Mouse (Mus musculus) embryonic facial prominence, embryonic 13.5 days (tissue): ENCODE measurements at regions not wholly inside any gene's neighbourhood (a gene's known extent, or its start where the extent isn't known, plus 50 kb on each side); places are given as distances from the start of the nearest gene placed in this dataset.

Experiments
- ATAC-seq: fragments of 200-750 bp; cut with Nextera tagmentation; 2 replicates; pipeline ENCODE4 v1.8.0; 2017; ENCODE audit warnings: low read depth; ENCODE audit not compliant: insufficient number of reproducible peaks, insufficient read depth, low FRiP score, low TSS enrichment
- H3K27ac ChIP-seq: fragments of 300-500 bp; sonication (generic); 2 replicates; pipeline ENCODE4 v1.5.1; 2015; ENCODE audit warnings: moderate library complexity, mild to moderate bottlenecking, inconsistent platforms
- H3K27me3 ChIP-seq: fragments of 300-500 bp; sonication (generic); 2 replicates; pipeline ENCODE4 v1.6.1; 2015; ENCODE audit warnings: mild to moderate bottlenecking, inconsistent platforms
- H3K36me3 ChIP-seq: fragments of 300-500 bp; sonication (generic); 2 replicates; pipeline ENCODE4 v1.6.1; 2015; ENCODE audit warnings: mild to moderate bottlenecking, inconsistent platforms
- H3K4me1 ChIP-seq: fragments of 300-500 bp; sonication (generic); 2 replicates; pipeline ENCODE4 v1.6.1; 2015; ENCODE audit warnings: inconsistent platforms
- H3K4me2 ChIP-seq: fragments of 300-500 bp; sonication (generic); 2 replicates; pipeline ENCODE4 v1.6.1; 2015; ENCODE audit warnings: moderate library complexity, mild to moderate bottlenecking, inconsistent platforms
- H3K4me3 ChIP-seq: fragments of 300-500 bp; sonication (generic); 2 replicates; pipeline ENCODE4 v1.5.1; 2015; ENCODE audit warnings: mild to moderate bottlenecking, inconsistent platforms
- H3K9ac ChIP-seq: fragments of 300-500 bp; sonication (generic); 2 replicates; pipeline ENCODE4 v1.6.1; 2015; ENCODE audit warnings: mild to moderate bottlenecking, inconsistent platforms
- H3K9me3 ChIP-seq: fragments of 300-500 bp; sonication (generic); 2 replicates; pipeline ENCODE4 v1.6.1; 2016; ENCODE audit warnings: inconsistent platforms
- whole genome bisulfite sequencing: fragments of 180-500 bp; shearing (Covaris S2); methylation state at CpG from one replicate; pipeline ENCODE4 v1.1.7; 2015; ENCODE audit warnings: mixed read lengths; 5-methylcytosine and 5-hydroxymethylcytosine counted together

DNA sequence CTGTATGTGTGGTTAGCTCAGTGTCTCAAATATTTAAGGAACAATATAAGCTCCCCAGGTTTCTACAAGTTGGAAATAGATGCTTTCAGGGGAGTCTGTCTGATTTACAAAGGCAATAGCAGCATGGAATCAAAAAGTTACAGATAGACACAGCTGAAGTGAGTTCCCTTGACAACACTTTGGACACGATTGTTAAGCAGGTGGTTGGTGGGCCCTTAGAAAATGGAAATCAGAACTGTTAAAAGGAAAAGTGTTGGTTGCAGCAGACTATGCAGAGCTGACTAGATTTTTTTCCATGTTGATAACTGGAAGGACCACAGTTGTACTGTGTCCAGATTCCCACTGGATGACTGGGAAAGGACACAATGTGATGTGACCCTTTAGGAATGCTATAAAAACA lies 536.6 kb upstream of the Arid1b start:
- Histone ChIP-seq H3K4me2 (no peak overlapping the region), H3K27ac (no peak overlapping the region), H3K4me1 (no peaks in the 10 kb centered on the region), H3K9me3 (no peaks in the 10 kb centered on the region), H3K36me3 (no peaks in the 10 kb centered on the region), H3K4me3 (no peak overlapping the region), H3K9ac (no peak overlapping the region), H3K27me3 (no peaks in the 10 kb centered on the region)
- ATAC-seq, result no peak
- 82% methylated on average over 1 of the region's 1 CpGs for WGBS

DNA sequence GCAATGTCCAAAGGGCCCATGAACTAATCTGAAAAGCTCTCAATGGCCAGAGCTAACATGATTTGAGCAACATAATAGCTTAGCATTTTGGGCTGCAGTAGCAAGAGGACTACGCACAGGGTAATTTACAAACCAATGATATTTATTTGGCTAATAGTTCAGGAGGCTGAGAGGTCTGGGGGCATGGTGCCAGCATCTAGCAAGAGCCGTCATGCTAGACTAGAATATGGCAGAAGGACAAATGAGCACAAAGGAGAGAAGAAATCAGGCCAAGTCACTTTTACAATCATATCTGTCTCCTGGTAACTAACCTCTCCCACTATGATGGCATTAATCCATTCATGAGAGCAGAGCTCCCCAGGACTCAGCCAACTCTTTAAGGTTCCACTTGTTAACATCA lies 532.6 kb upstream of the Arid1b start:
- H3K9ac ChIP-seq, result no peak overlapping the region
- H3K27ac ChIP-seq, result no peak overlapping the region
- H3K9me3 ChIP-seq, result no peaks in the 10 kb centered on the region
- 90% methylated on average over 2 of the region's 2 CpGs for WGBS
- no peak for ATAC-seq
- no peaks in the 10 kb centered on the region for H3K36me3 ChIP-seq
- H3K4me1 ChIP-seq, result peaks cover 12% of the 10 kb centered on the region
- no peak overlapping the region for H3K4me2 ChIP-seq
- no peak overlapping the region for H3K4me3 ChIP-seq
- H3K27me3 ChIP-seq, result no peaks in the 10 kb centered on the region

DNA sequence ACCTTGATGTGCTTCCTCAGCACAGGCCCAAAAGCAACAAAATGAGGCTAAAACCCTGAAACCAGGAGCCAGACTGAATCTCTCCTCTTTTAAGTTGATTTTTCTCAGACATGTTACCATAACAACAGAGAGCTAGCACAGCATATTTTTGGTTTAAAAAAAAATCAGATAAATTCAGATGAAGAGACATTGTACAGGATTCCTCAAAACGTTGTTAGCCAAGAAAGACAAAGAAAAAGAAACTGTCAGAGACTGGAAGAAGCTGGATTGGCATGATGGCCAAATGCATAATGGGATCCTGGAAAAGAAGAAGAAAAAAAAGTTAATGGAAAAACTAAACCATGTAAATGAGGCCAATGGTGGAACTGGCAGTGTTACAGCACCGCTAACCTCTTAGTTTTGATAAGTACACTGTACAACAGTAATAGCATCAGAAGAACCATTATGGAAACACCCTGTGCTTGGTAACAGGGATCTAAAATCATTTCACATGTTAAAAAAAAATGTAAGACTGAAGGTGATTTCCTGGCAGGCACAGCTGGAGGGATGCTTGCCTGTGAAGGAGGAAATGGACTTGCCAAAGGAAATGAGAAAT lies 529.7 kb upstream of the Arid1b start:
- no peak overlapping the region for H3K9ac ChIP-seq
- no peaks in the 10 kb centered on the region for H3K36me3 ChIP-seq
- ATAC-seq, result no peak
- H3K4me1 ChIP-seq, result peaks cover 12% of the 10 kb centered on the region
- 59% methylated on average over 2 of the region's 2 CpGs for WGBS
- H3K4me2 ChIP-seq, result no peak overlapping the region
- H3K4me3 ChIP-seq, result no peak overlapping the region
- H3K9me3 ChIP-seq, result no peaks in the 10 kb centered on the region
- H3K27me3 ChIP-seq, result no peaks in the 10 kb centered on the region
- 0 out of 2 replicates have a peak overlapping the region, but pooled peaks have one; percentile 19 for H3K27ac ChIP-seq

DNA sequence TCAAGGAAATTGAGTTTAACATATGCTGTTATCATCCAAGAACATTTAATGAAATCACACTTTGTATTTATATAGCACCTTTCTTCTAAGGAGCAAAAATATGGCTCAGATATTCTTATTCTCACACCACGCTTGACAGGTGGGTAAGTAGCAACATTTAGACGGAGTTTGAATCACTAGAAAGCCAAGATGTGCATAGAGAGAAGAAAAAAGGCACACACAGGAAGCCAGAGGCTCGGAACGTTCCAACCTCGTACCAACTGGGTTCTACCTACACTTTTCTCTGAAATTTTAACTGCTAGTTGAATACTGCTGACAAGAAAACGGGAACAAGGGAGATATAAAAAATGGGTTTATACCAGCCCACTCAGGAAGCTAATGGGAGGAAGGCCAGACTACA lies 528.4 kb upstream of the Arid1b start:
- no peaks in the 10 kb centered on the region for H3K9me3 ChIP-seq
- H3K36me3 ChIP-seq, result no peaks in the 10 kb centered on the region
- 88% methylated on average over 6 of the region's 6 CpGs for WGBS
- ATAC-seq, result no peak
- H3K27me3 ChIP-seq, result no peaks in the 10 kb centered on the region
- no peak overlapping the region for H3K27ac ChIP-seq
- no peak overlapping the region for H3K4me2 ChIP-seq
- peaks cover 12% of the 10 kb centered on the region for H3K4me1 ChIP-seq
- no peak overlapping the region for H3K4me3 ChIP-seq
- H3K9ac ChIP-seq, result no peak overlapping the region

DNA sequence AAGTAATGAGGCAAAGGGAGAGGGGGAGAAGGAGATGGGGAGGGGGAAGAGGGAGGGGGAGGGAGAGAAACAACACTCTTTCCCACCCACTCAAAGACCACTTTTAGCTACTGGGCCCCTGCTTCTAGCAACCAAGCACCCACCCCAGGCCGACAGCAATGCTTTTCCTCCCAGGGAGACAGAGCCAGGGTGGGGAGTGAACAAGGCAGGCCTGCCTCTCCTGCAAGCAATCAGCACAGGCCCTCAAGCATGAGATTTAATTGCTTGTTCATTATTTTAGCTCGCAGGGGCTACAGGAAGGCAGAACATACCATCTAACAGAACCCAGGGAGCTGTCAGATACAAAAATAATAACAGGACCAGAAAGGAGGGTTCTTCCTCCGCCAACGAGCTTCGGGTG lies 521.7 kb upstream of the Arid1b start:
- no peaks in the 10 kb centered on the region for H3K9me3 ChIP-seq
- WGBS, result 44% methylated on average over 5 of the region's 5 CpGs
- ATAC-seq, result no peak
- H3K4me3 ChIP-seq, result no peak overlapping the region
- no peak overlapping the region for H3K9ac ChIP-seq
- no peak overlapping the region for H3K27ac ChIP-seq
- H3K27me3 ChIP-seq, result no peaks in the 10 kb centered on the region
- H3K4me2 ChIP-seq, result no peak overlapping the region
- no peaks in the 10 kb centered on the region for H3K4me1 ChIP-seq
- H3K36me3 ChIP-seq, result no peaks in the 10 kb centered on the region

DNA sequence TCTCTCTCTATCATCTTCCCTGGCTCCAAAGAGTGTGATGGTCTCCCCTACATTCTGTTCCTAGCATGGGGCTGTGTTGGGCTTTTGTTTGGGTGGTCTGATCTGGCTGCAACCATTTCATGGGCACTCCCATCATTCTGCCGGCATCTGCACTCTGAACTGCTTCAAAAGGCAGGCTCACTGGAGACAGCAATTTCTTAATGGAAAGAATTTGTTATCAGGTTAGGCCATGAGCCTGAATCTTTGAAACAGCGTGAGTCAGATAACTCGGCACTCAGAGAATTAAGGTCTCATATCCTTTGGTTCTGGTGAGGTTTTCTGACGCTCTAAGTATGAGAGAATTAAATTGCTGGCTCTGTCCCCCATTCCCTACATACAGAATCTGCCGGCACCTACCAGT lies 519.8 kb upstream of the Arid1b start:
- no peak for ATAC-seq
- Histone ChIP-seq H3K4me3 (no peak overlapping the region), H3K36me3 (no peaks in the 10 kb centered on the region), H3K27ac (no peak overlapping the region), H3K27me3 (no peaks in the 10 kb centered on the region), H3K9me3 (no peaks in the 10 kb centered on the region), H3K4me2 (no peak overlapping the region), H3K4me1 (no peaks in the 10 kb centered on the region), H3K9ac (no peak overlapping the region)
- 74% methylated on average over 5 of the region's 5 CpGs for WGBS

DNA sequence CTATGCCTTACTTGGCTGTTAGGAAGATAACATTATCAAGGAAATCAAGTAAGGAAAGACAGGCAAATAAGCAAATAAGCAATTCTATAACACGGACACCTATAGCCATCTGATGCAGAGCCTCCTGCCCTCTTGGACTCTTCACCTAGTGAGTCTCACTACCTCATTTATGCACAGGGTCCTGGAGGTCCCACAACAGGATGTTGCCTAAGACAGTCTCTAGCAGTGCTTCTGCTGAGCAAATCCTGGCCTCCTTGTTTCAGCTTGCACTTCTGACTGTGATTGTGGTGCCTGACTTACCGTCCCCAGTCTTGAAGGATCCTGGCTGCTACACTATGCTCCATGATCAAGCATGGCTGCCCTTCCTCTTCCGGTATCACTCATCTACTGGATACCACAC lies 518.5 kb upstream of the Arid1b start:
- H3K4me1 ChIP-seq, result no peaks in the 10 kb centered on the region
- 88% methylated on average over 3 of the region's 3 CpGs for WGBS
- no peak for ATAC-seq
- H3K4me3 ChIP-seq, result no peak overlapping the region
- H3K9ac ChIP-seq, result no peak overlapping the region
- H3K27me3 ChIP-seq, result no peaks in the 10 kb centered on the region
- H3K4me2 ChIP-seq, result no peak overlapping the region
- H3K27ac ChIP-seq, result no peak overlapping the region
- H3K9me3 ChIP-seq, result no peaks in the 10 kb centered on the region
- H3K36me3 ChIP-seq, result no peaks in the 10 kb centered on the region

DNA sequence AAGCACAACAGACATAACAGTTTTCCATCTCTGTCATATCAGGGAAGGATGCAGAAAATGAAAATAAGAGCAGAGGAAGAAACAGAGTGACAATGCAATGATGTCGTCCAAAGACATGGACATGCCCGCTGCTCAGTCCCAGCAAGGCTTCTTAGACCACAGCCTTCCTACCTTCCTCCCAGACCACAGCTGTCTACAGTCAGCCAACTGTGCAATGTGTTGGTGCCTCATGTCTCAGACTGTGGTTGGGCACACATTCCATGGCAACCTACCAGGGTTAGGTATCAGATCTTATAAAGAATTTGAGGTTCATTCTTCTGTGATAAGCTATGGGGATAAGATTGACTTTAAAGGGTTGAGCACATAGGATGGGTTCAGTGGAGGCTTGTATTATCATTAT lies 499.7 kb upstream of the Arid1b start:
- Histone ChIP-seq H3K27me3 (no peaks in the 10 kb centered on the region), H3K9ac (no peak overlapping the region), H3K4me3 (no peak overlapping the region), H3K36me3 (no peaks in the 10 kb centered on the region), H3K9me3 (no peaks in the 10 kb centered on the region), H3K4me2 (no peak overlapping the region), H3K4me1 (peaks cover 12% of the 10 kb centered on the region), H3K27ac (no peak overlapping the region)
- ATAC-seq, result no peak
- 95% methylated on average over 2 of the region's 2 CpGs for WGBS

DNA sequence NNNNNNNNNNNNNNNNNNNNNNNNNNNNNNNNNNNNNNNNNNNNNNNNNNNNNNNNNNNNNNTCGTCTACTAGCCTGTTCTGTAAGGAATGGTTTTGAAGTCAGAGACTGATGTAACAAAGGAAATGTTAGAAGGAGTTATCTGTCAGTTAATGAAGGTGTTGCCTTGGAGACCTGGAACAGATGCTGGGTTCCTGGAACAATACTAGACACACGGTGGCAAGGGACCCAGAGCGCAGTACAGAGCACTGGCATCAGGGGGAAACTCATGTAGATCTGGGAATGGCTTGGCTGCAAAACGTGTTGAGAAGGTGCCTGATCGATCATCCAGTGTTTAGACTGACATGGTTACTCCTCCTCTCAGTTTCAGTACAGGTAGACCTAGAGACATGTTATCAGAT lies 493.6 kb upstream of the Arid1b start:
- Histone ChIP-seq H3K9me3 (no peaks in the 10 kb centered on the region), H3K27ac (no peak overlapping the region), H3K4me3 (no peak overlapping the region), H3K36me3 (no peaks in the 10 kb centered on the region), H3K27me3 (no peaks in the 10 kb centered on the region), H3K4me2 (no peak overlapping the region), H3K9ac (no peak overlapping the region), H3K4me1 (peaks cover 12% of the 10 kb centered on the region)
- ATAC-seq, result no peak
- WGBS, result 79% methylated on average over 5 of the region's 5 CpGs

DNA sequence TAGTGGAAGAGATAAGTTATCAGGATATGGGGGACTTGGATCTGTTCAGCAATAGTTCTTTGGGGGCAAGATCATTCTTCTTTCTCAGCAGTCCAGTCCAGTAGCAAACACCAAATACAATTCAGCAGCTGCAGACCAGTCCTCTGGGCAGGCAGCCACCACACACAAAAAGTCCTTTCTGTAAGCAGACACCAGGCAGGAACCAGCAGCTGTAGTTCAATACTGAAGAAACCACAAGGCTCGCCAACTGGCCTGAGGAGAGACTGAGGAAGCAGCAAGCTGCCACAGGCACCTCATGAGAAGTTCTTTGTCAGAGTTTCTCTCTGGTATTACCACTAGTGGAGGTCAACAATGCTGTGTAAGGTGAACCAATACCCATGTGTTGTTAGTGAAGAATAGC lies 493.1 kb upstream of the Arid1b start:
- no peaks in the 10 kb centered on the region for H3K9me3 ChIP-seq
- no peak overlapping the region for H3K4me3 ChIP-seq
- no peaks in the 10 kb centered on the region for H3K36me3 ChIP-seq
- H3K4me2 ChIP-seq, result no peak overlapping the region
- no peak overlapping the region for H3K27ac ChIP-seq
- peaks cover 12% of the 10 kb centered on the region for H3K4me1 ChIP-seq
- H3K9ac ChIP-seq, result no peak overlapping the region
- no peak for ATAC-seq
- H3K27me3 ChIP-seq, result no peaks in the 10 kb centered on the region
- 48% methylated on average over 1 of the region's 1 CpGs for WGBS

DNA sequence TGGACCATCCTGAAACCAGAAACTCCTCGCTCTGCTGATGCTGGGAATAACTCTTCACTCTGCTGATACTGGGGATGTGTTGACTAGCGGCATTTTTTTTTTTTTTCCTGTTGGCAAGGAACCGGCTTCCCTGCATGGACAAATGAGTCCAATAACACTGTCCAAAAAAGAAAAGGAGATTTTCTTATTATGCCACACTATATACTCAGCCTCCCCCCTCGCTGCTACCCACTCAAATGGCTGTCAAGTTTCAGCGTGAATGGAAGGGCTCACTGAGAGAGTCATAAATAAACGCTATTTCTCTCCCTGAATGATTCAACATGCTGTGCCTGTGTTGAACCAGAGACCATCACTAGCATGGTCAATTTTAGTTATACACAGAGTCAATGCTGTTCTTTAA lies 489.2 kb upstream of the Arid1b start:
- Histone ChIP-seq H3K9ac (no peak overlapping the region), H3K9me3 (no peaks in the 10 kb centered on the region), H3K27me3 (no peaks in the 10 kb centered on the region), H3K4me1 (no peaks in the 10 kb centered on the region), H3K36me3 (no peaks in the 10 kb centered on the region), H3K4me2 (no peak overlapping the region), H3K4me3 (no peak overlapping the region), H3K27ac (no peak overlapping the region)
- WGBS, result 81% methylated on average over 6 of the region's 6 CpGs
- no peak for ATAC-seq

DNA sequence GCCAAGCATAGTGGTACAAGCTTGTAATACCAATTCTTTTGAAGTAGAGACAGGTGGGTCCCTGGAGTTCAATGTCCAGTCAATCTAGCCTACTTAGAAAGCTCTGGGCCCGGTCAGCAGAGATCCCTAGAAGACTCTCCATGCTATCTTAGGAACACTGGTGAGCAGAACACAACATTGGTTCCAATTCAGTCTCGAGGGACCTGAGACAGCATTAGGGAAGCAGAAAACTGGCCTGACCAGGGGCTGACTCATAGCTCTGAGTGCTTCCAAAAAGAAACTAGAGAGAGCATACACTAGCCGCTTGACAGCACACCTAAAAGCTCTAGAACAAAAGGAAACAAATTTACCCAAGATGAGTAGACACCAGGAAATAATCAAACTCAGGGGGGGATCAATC lies 484.6 kb upstream of the Arid1b start:
- Histone ChIP-seq H3K4me2 (no peak overlapping the region), H3K36me3 (no peaks in the 10 kb centered on the region), H3K9ac (no peak overlapping the region), H3K27ac (no peak overlapping the region), H3K27me3 (no peaks in the 10 kb centered on the region), H3K9me3 (no peaks in the 10 kb centered on the region), H3K4me1 (no peaks in the 10 kb centered on the region), H3K4me3 (no peak overlapping the region)
- no peak for ATAC-seq
- WGBS, result 71% methylated on average over 3 of the region's 3 CpGs

DNA sequence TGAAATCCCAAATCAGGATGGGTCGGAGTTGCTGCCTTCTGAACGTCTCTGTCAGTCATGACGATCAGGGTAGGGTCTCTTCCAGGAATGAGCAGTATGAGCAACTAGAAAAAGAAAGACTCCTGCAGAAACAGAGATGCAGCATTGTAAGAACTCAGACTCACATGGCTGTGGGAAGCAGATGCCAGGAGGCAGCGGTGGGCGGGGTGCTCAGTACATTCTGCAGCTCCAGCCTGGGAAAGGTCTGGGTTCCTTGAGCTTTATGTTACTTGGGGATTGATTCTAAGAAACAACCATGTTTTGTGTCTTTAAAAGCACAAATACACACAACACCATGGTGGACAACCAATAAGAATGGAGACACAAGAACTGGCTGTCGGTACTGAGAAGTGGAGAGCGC lies 478.0 kb upstream of the Arid1b start:
- Histone ChIP-seq H3K27me3 (no peaks in the 10 kb centered on the region), H3K27ac (0 out of 2 replicates have a peak overlapping the region, but pooled peaks have one; percentile 18), H3K9me3 (no peaks in the 10 kb centered on the region), H3K4me2 (no peak overlapping the region), H3K4me3 (no peak overlapping the region), H3K4me1 (peaks cover 10% of the 10 kb centered on the region; the same call in 1 of the 2 replicates), H3K36me3 (no peaks in the 10 kb centered on the region), H3K9ac (no peak overlapping the region)
- 70% methylated on average over 7 of the region's 7 CpGs for WGBS
- ATAC-seq, result no peak
